Mouse (Mus musculus): ENCODE data around the gene Cisd3.

- no peak for TF ChIP-seq CTCF (conservative IDR thresholded peaks at IDR 0.05; ENCODE audit: insufficient read depth, insufficient read length, low read depth, low read length)
- TF ChIP-seq POLR2A (IDR thresholded peaks at IDR 0.05; ENCODE audit: low read depth, low read length), result no peak
These were observed 10.2 kb downstream of the Cisd3 start for GRCm38 (mm10) chr11:97695712-97696401.

Measured in kidney, adult 2 months (tissue).